Mouse (Mus musculus) MEL (cell line): ENCODE measurements around the gene Dbnl.

Experiments used
- CTCF ChIP-seq, 3 experiments: IDR thresholded peaks in 2 of 3; conservative IDR thresholded peaks in 1 of 3; 2 replicates each; pipeline ENCODE4 v1.5.1; 2011 to 2012; ENCODE audit warnings: low read length in 3 of 3, low read depth in 2 of 3, mild to moderate bottlenecking in 2 of 3, improper control_type of control experiment in 1 of 3, inconsistent platforms in 1 of 3, mixed read lengths in 1 of 3, moderate library complexity in 1 of 3; ENCODE audit not compliant: control insufficient read depth in 1 of 3, insufficient read depth in 1 of 3, poor library complexity in 1 of 3, severe bottlenecking in 1 of 3
- ETS1 ChIP-seq: IDR thresholded peaks from 2 replicates; pipeline ENCODE4 v1.6.1; 2012; ENCODE audit warnings: low read depth, mild to moderate bottlenecking, inconsistent platforms, low read length, improper control_type of control experiment, moderate library complexity
- HCFC1 ChIP-seq: IDR thresholded peaks from 2 replicates; pipeline ENCODE4 v1.6.1; 2012; ENCODE audit warnings: low read depth, mild to moderate bottlenecking, inconsistent platforms, low read length, improper control_type of control experiment, moderate library complexity
- MAFK ChIP-seq: IDR thresholded peaks from 2 replicates; pipeline ENCODE4 v1.6.1; 2011; ENCODE audit warnings: low read depth, mild to moderate bottlenecking, low read length, improper control_type of control experiment, borderline replicate concordance
- MAX ChIP-seq: IDR thresholded peaks from 2 replicates; pipeline ENCODE4 v1.6.1; 2011; ENCODE audit warnings: low read length, improper control_type of control experiment
- POLR2A ChIP-seq, 2 experiments: IDR thresholded peaks; 2 replicates each; pipeline ENCODE4 v1.6.1; 2011 to 2012; ENCODE audit warnings: low read length in 2 of 2, mild to moderate bottlenecking in 2 of 2, control low read depth in 1 of 2, improper control_type of control experiment in 1 of 2, low read depth in 1 of 2, moderate library complexity in 1 of 2; ENCODE audit not compliant: control insufficient read depth in 1 of 2, insufficient read depth in 1 of 2, poor library complexity in 1 of 2
- POLR2AphosphoS5 ChIP-seq: IDR thresholded peaks from 2 replicates; pipeline ENCODE4 v1.6.1; 2012; ENCODE audit warnings: low read depth, borderline replicate concordance, mild to moderate bottlenecking, inconsistent platforms, low read length, moderate library complexity, mixed read lengths
- RAD21 ChIP-seq: IDR thresholded peaks from 2 replicates; pipeline ENCODE4 v1.6.1; 2011; ENCODE audit warnings: mild to moderate bottlenecking, low read depth, low read length, improper control_type of control experiment
- SIN3A ChIP-seq: IDR thresholded peaks from 2 replicates; pipeline ENCODE4 v1.6.1; 2012; ENCODE audit warnings: low read length, improper control_type of control experiment, inconsistent platforms
- SMC3 ChIP-seq: IDR thresholded peaks from 2 replicates; pipeline ENCODE4 v1.6.1; 2011; ENCODE audit warnings: low read depth, low read length, improper control_type of control experiment
- TBP ChIP-seq: IDR thresholded peaks from 2 replicates; pipeline ENCODE4 v1.8.0; 2011; ENCODE audit warnings: low read depth, low read length, improper control_type of control experiment
- TCF12 ChIP-seq: IDR thresholded peaks from 2 replicates; pipeline ENCODE4 v1.6.1; 2014; ENCODE audit warnings: low read depth, mild to moderate bottlenecking, inconsistent platforms, low read length, improper control_type of control experiment, moderate library complexity
- ZKSCAN1 ChIP-seq: IDR thresholded peaks from 2 replicates; pipeline ENCODE4 v1.6.1; 2012; ENCODE audit warnings: low read depth, mild to moderate bottlenecking, inconsistent platforms, low read length, improper control_type of control experiment, moderate library complexity
- ZMIZ1 ChIP-seq: IDR thresholded peaks from 2 replicates; pipeline ENCODE4 v1.6.1; 2012; ENCODE audit warnings: low read depth, mild to moderate bottlenecking, inconsistent platforms, low read length, improper control_type of control experiment, moderate library complexity

DNA sequence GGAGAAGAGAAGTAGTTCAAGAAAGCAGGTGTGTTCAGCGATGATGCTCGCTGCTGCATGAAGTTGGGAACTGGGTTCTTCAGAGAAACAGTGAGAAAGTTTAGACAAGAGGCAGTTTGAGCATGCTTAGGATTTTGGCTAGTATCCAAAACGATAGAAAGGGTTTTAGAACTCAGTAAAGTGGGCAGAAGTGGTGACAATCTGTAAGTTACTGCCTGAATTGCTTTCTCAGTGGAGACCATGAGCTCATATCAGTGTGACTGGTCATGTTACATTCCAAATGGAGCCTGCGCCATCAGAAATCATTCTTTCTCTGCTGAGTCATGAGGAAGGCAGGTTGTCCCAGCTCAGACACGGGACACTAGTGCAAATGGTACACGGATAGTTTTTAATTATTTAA, 22.3 kb upstream of the Dbnl start:
- TF ChIP-seq CTCF (IDR thresholded peaks at IDR 0.05 in 2 of 3, conservative IDR thresholded peaks at IDR 0.05 in 1 of 3; ENCODE audit: control insufficient read depth in 1 of 3, insufficient read depth in 1 of 3, low read depth in 2 of 3, low read length in 3 of 3, poor library complexity in 1 of 3, severe bottlenecking in 1 of 3) = no peak
- no peak for TF ChIP-seq SIN3A
- TF ChIP-seq POLR2A (IDR thresholded peaks at IDR 0.05; ENCODE audit: control insufficient read depth in 1 of 2, insufficient read depth in 1 of 2, low read depth in 1 of 2, low read length in 2 of 2, poor library complexity in 1 of 2) = no peak
- no peak for TF ChIP-seq ZKSCAN1
- no peak for TF ChIP-seq MAFK
- TF ChIP-seq POLR2AphosphoS5 = no peak
- no peak for TF ChIP-seq ETS1
- TF ChIP-seq ZMIZ1 = no peak
- no peak for TF ChIP-seq SMC3
- TF ChIP-seq TCF12 = no peak
- TF ChIP-seq MAX = no peak
- no peak for TF ChIP-seq HCFC1
- TF ChIP-seq TBP = no peak
- TF ChIP-seq RAD21 = no peak
